Mouse (Mus musculus) kidney, postnatal 14 days (tissue): ENCODE measurements around the gene 2010109A12Rik.

Experiments
- DNase-seq: peaks from one replicate; pipeline ENCODE4 v3.0.0; 2022; ENCODE audit warnings: mixed read lengths

Gene 2010109A12Rik

GRCm38 (mm10) chr5:93232838-93233237 lies 26.5 kb downstream of the 2010109A12Rik start:
- no peak for DNase-seq

GRCm38 (mm10) chr5:93234130-93234529 lies 27.8 kb downstream of the 2010109A12Rik start:
- no peak for DNase-seq

DNA sequence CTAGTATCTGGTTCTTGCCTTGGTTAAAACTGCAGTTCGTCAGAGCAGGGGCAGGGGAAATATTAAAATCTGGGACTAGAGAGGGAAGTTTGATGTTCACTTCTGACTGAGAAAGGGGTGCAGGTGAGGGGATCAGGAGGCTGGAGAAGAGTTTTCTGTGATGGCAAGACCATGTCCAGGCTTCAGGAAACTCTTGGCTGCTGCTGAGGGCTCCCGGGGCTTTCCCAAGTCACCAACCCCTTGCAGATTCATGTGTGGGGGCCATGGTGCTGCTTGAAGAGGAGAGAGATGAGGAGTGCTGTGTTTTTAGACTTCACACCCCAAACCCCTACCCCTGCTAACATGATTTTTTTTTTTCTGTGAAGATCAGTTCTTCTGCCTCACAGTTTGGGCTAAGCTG lies 28.3 kb downstream of the 2010109A12Rik start:
- no peak for DNase-seq

GRCm38 (mm10) chr5:93235888-93236287 lies 29.6 kb downstream of the 2010109A12Rik start:
- DNase-seq = no peak

DNA sequence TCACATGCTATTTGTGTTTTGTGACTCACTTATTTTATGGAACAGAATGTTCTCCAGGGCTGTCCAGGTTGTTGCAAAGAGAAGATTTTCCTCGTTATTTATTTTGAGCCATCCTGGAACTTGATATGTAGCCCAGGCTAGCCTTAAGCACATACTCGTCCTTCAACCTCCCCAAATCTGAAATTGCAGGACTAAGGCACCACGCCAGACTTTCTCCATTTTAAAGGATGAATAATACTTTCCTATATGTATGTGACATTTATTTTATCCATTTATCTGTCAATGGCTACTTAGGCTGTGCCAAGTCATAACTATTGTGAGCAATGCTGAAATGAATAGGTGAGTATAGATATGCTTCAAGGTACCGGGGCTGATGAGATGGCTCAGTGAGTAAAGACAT lies 30.2 kb downstream of the 2010109A12Rik start:
- no peak for DNase-seq

GRCm38 (mm10) chr5:93239590-93240544 lies 33.5 kb downstream of the 2010109A12Rik start:
- DNase-seq = no peak

DNA sequence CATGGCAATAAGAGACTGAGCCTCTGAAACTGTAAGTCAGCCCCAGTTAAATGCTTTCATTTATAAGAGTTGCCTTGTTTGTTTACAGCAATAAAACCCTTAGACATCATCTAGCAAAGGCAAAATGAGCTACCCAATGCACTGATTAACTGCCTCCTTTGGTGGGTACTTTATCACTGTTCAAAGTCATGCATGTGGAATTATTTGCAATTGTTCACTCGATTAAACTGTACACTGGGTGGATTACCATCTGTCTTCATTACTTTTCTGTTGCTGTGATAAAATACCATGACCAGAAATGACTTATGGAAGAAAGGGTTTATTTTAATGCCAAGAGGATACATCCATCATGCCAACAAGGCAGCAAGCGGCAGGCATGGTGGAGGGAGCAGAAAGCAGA lies 39.0 kb downstream of the 2010109A12Rik start:
- no peak for DNase-seq

DNA sequence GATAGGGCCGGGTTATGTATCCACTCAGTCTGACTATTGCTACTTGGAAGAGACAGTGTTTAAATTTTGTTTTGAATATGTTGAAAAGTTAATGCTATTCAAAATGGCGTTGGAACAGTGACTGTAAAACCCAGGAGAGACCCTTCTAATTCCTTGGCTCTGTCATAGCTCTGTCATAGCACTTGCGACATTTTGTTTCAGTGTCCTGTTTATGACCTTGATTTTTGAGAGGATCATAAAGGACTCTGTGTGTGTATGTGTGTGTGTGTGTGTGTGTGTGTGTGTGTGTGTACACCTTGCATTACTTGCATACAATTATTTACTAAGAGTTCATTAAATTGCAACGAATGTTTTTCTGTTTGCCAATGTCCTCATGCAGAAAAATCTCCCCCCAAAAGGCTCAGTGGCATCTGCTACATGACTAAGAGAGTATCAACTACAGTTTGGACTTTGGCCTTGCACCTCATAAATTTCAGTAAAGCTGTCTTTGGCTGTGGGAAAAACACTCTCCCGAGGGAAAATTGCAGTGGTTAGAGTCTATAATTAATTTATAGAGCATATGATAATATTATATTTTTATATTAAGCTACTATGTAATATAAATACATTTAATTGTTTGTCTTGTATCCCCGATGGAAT lies 43.7 kb downstream of the 2010109A12Rik start:
- DNase-seq = no peak

DNA sequence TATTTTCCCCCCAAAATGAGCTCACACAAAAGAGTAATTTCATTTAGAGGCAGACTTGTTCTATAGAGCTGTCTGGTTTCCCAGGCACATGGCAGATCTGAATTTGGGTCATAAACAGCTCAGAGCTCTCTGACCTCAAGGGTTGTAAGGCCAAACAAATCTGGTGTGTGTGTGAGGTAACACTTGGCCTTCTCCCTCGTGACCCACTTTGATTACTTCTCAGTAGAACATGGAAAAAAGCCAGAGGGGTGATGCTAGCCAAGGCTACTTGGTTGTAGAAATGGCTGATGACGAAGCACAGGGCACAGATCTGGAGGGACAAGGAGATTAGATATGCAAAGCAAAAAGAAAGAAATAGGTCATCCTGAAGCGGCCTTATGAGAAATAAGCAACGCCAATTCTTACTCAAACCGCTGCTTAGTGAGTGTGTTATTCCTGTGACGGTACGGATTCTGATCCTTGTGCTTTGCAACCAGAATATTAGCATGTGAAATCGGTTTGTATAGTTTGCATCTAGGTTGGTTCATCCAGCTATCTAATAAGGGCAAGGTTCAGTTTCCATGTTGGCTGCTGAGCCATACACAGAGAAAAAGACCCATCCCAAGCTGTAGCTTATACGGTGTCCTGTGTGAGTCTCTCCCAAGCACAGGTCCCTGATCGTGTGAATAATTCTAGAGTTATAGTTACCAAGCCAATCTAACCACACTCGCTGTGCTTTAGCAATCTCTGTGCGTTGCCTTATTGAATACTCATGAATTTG lies 44.9 kb downstream of the 2010109A12Rik start:
- DNase-seq = no peak

DNA sequence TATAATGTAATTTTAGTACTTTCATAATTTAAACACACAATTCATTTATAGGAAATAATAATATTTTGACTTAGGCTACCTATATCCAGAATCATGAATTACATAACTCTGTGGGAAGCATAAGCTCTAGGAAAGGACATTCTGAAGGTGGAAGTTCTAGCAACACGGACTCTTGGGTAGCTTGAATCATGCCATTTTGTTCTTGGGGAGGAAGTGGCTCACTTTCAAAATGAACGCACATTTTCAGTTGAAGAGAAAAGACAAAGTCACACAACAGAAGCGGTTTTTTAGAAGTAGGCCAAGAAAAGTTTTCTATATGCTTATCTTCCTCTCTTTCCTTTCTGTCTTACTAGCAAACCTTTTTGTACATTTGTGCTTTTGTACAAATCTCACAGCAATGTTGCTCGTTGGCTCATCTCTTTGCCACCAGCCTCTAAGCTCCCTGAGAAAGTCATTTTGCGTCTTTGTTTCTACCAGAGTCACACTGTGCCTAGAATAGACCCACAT lies 49.5 kb downstream of the 2010109A12Rik start:
- no peak for DNase-seq

DNA sequence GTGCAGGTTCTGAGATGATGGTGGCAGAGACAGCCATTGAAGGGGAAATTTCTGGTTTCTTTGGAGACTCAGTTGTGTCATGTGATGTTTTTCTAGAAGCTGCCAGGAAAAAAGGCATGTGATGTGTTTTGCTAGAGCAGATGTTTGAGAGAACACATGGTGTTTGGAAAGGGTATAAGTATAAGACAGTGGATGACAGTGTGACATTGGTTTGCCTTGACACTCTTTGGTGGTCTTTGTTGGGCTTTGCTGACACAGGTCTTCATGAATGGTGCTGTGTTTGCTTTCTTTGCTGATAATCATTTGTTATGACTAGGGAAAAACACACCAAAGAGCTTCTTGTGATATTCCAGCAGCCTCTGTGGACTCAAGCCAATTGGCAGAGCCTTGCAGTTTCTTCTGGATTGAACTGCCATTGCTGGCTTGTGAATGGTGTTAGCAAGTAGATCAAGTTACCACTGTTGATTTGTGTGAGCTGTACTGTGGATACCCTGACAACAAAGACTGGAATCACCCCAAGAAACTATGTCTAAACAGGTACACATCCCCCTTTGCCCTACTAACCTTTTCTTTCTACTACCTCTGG lies 50.6 kb downstream of the 2010109A12Rik start:
- no peak for DNase-seq

DNA sequence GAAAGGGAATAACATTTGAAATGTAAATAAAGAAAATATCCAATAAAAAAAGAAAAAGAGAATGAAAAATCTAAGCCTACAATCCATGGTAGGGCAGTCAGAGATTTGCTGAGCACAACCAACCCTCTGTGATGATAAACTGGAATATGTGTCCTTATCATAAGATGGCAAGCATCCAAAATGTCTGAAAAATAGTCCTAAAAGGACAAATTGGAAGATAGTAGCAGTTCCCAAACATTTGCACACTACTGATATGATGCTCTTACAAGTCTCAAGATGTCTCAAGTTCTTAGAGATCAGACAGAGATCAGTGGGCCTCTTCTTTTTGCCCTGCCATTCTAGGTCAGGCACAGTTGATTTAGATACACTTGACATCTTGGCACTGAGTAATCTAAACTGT lies 53.0 kb downstream of the 2010109A12Rik start:
- DNase-seq = no peak

- DNase-seq = no peak
Measured at GRCm38 (mm10) chr5:93260983-93261382, 54.7 kb downstream of the 2010109A12Rik start.

- no peak for DNase-seq
Measured at GRCm38 (mm10) chr5:93262751-93263150, 56.4 kb downstream of the 2010109A12Rik start.
